Mouse (Mus musculus) left cerebral cortex, adult 11 months (tissue): Measurements from ENCODE around the gene Ipo5.
A peak's percentile ranks its signal among the peaks of the same experiment; 100 is the strongest.

Source experiments
- DNase-seq: peaks from one replicate; pipeline ENCODE4 v3.0.0; 2022; ENCODE audit warnings: low spot score

The Ipo5 gene

GRCm38 (mm10) chr14:120910733-120911324, at the start of gene Ipo5:
Gene Ipo5 (plus strand): TSS chr14:120911224.
- peak; percentile 89 for DNase-seq

DNA sequence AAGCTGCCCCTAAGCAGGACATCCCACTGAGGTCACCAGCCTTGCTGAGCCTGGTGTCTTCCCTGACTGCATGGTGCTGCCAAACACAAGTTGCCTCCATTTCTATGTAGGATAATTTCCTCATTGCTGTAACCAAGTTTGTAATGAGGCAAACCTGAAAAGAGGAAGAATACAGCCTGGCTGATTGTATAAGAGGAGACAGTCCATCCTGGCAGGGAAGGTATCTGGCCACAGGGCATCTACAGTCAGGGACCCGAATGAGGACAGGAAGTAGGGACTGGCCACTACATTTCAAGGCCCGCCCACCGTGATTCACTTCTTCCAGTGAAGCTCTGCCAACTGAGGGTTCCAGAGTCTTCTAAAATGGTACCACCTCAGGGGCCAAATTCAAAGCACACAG, 47.8 kb upstream of the Ipo5 start:
- DNase-seq = no peak

- DNase-seq = no peak
These were observed 46.1 kb upstream of the Ipo5 start for GRCm38 (mm10) chr14:120864896-120865295.

DNA sequence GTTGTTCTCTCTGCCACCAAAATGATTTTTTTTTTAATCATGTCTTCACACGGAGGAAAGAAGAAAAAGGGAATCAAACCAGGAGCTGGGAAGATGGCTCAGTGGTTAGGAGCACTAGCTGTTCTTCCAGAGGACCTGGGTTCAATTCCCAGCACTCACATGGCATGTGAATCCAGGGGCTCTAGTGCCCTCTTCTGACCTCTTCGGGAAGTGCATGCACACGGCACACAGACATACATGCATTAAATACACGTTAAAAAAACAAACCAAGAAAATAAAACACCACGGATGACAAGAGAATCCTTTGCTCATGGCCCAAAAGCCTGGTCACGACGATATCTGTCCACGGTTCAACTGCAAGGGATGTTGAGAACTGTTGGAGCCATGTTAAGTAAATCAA, 44.5 kb upstream of the Ipo5 start:
- no peak for DNase-seq

- peak; percentile 16 for DNase-seq
These were observed 43.9 kb upstream of the Ipo5 start for GRCm38 (mm10) chr14:120867121-120867520.

DNA sequence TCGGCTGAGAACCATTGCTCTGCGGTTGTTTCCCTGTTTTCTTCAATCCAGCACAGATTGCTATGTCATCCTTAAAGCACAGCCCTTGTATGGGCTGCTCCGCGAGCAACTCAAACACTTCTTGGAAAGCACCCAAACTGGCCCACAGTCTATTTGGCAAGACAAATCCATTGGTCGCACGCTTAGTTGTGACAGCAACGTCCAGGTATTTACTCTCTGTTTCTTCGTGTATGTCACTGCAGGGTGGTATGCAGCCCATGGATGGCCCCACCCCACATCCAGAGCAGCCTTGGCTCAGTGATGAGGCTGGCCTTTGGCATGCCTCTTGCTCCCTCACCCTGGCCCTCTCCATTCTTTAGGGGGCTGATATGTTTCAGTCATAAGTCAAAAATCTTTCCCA, 42.5 kb upstream of the Ipo5 start:
- DNase-seq = no peak

DNA sequence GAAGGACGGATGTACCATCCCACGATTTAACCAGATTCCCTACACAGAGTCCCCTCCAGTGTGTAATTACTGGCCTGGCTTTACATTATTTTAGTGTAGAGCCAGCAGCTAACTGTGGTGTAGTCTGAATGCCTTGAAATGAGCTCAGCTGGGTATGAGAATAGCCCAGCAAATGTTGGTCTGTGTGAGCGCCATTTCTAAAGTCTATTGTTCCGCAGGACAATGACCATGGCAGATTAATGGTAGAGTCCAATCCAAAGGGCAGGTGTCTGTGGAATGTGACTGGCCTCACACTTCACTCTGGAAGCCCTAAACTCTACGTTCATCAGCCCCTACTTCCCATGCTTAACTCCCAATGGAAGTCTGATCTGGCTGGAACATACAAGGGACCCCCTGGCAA, 40.3 kb upstream of the Ipo5 start:
- DNase-seq = no peak

- DNase-seq = no peak
These were observed 36.6 kb upstream of the Ipo5 start for GRCm38 (mm10) chr14:120874397-120874796.

- peak; percentile 8 for DNase-seq
These were observed 35.9 kb upstream of the Ipo5 start for GRCm38 (mm10) chr14:120875144-120875543.

DNA sequence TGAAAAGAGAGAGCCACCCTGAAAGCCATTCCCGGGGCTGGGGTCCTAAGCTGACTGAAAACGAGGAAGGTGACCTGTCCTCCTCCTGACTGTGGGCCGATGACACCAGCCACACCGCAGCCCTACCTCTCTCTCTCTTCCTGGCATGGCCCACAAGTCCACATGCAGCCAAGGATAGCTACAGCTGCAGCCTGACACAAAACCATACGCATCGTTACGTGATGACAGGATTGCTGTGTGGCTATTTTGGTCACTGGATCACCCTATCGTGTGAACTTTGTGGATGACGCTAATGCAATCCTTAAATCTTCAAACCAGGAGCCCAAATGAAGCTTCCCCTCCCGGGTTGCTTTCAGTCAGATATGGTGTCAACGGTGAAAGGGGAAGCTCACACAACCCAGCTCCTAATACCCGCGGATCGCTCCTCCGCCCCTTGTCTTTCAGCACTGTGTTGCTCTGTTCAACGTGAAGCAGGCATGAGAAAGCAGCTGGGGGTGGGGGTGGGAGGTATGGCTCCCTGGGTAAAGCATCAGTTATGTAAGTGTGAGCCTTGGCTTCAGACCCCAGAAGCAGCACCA, 35.1 kb upstream of the Ipo5 start:
- no peak for DNase-seq

GRCm38 (mm10) chr14:120877147-120877546, 33.9 kb upstream of the Ipo5 start:
- DNase-seq = no peak

DNA sequence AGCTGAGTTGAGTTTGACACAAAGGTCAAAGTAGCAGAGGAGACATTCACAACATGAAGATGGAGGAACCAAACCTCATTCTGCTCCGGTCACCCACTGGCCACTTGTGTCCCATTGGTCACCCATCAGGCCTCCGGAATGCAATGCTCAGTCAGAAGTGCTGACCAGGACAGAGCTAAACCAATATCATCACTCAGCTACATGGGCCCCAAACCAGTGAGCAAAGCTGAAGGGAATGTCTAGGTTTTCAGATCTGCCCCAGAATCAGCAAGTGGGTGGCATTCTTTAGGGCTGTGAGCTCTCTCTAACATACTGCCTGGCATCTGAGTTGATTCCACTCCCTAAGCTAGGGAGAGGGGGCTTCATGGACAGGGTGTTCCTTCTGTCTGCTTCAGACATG, 32.0 kb upstream of the Ipo5 start:
- no peak for DNase-seq

DNA sequence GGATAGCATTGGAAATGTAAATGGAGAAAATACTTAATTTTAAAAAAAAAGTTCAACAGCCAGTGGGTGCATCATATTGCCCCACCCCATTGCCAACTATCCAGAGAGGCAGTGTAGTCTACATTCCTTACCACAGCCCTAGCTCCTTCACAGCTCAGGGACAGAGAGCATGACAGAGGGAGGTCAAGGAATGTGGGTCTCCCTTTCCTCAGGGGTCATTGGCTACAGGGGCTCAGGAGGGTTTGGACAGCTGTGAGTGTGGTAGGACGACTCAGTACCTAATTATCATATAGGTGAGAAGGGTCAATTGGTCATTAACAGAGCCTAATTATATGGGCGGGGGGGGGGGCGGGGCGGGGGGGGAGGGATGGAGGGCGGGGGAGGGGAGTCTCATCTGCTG, 30.4 kb upstream of the Ipo5 start:
- DNase-seq = no peak

GRCm38 (mm10) chr14:120881054-120881453, 30.0 kb upstream of the Ipo5 start:
- DNase-seq = no peak

- no peak for DNase-seq
These were observed 22.3 kb upstream of the Ipo5 start for GRCm38 (mm10) chr14:120888681-120889080.

DNA sequence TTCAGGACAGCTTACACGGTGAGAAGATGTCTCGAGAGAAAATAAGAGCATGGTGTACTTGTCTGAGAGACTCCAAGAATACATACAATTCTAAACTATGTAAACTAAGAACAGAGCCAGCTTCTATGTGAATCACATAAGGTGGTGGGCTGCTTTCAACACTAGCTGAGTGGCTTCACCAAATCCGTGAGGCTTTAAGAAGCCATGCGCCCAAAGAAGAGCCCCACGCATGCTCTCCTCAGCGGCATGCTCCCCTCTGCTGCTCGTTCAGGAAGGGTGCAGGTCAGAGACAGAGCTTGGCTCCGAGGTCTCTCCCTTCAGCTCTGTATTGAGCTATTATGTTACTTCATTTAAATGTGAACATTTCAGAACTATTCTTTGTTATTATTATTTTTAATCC, 18.7 kb upstream of the Ipo5 start:
- peak; percentile 13 for DNase-seq

GRCm38 (mm10) chr14:120896613-120897012, 14.4 kb upstream of the Ipo5 start:
- DNase-seq = no peak

DNA sequence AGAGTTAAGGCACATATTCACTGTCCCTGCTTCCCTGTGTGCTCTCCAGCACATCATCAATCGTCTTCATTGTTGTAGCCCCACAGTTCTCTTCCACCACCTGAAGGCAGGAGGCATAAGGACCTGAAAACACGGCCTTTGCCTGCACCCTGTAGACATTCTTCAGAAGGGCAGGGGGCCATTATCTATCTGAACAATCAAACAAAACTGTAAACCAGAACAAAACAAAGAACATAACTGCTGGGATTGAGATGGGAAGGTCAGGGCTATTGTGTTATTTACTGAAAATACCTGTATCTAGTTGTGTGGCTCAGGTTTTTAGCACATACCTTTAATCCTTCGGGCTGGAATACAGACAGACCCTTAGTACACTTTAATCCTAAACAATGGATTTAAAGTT, 12.1 kb upstream of the Ipo5 start:
- no peak for DNase-seq

- no peak for DNase-seq
These were observed 1.6 kb upstream of the Ipo5 start for GRCm38 (mm10) chr14:120909396-120909795.

GRCm38 (mm10) chr14:120910320-120910719, 704 bp upstream of the Ipo5 start:
- DNase-seq = peak; percentile 16

DNA sequence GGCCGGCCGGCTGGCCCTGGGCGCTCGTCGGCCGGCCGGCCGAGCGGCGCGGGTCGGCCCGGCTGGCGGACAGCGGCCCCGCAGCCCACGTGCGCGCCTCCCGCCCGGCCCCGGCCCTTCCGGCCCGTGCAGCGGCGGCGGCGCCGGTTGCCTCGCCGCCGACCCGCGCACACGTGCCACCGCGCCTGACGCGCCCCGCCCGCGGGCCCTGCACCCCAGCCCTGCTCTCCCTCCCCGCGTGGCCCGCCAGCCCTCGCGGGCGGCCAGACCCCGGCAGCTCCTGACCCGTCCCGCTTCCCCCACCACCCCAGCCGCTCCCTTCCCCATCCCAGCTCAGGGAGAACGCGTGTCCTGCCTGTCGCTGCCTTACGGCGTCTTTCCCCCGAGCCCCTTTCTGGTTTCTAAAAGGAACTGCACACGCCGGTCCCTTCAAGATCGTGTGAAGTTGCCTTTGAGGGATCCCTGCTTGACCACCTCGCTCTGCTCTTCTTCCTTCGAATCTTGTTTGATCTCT, 421 bp downstream of the Ipo5 start:
- peak; percentile 12 for DNase-seq

GRCm38 (mm10) chr14:120912090-120912710, 1.2 kb downstream of the Ipo5 start:
- DNase-seq = no peak

DNA sequence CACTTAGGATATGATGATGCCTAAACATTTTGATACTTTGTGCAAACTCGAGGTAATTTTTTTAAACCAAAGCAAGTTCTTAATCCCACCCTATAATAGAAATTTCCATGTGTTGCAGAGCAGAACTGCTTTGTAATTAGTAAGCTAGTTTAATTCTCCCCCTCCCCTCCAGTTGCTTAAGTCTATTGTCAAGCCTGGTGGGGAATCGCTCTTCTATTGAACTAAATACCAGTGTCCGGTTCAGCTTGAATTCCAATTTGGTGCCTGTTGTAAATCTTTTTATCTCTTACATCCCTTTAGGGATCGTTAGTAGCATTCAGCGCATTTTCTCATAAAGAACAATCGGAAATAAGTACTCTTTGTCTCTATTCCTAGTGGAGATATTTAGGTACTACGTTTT, 1.9 kb downstream of the Ipo5 start:
- no peak for DNase-seq

DNA sequence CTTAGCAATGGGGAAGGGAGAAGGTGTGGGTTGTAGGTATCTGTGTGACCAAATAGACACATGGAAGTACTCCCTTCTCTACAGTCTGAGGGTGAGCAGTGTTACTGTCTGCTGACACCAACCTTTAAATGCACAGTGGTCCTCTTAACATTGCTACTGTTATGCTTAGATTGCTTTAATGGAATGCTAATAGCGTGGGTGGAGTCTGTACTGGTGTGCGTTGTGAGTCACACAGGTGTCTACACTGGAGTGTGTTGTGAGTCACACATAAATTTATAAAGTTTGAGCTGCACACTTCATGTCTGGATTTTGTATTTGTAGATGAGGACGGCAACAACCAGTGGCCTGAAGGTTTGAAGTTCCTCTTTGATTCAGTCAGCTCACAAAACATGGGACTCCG, 10.8 kb downstream of the Ipo5 start:
- no peak for DNase-seq
